Mouse (Mus musculus) hindbrain, embryonic 15.5 days (tissue): ENCODE measurements at regions not wholly inside any gene's neighbourhood (a gene's known extent, or its start where the extent isn't known, plus 50 kb on each side); places are given as distances from the start of the nearest gene placed in this dataset.
A peak's percentile ranks its signal among the peaks of the same experiment; 100 is the strongest.

Source experiments
- ATAC-seq: fragments of 200-750 bp; cut with Nextera tagmentation; 2 replicates; pipeline ENCODE4 v1.8.0; 2017; ENCODE audit warnings: low read depth, moderate number of reproducible peaks, moderate TSS enrichment; ENCODE audit not compliant: low FRiP score
- H3K27ac ChIP-seq: fragments of 300-500 bp; sonication (generic); replicated peaks from 2 replicates; pipeline ENCODE4 v1.5.1; 2015; ENCODE audit warnings: mild to moderate bottlenecking, inconsistent platforms
- H3K27me3 ChIP-seq: fragments of 300-500 bp; sonication (generic); 2 replicates; pipeline ENCODE4 v1.6.1; 2015; ENCODE audit warnings: control low read depth, inconsistent platforms
- H3K36me3 ChIP-seq: fragments of 300-500 bp; sonication (generic); 2 replicates; pipeline ENCODE4 v1.6.1; 2015; ENCODE audit warnings: control low read depth, inconsistent platforms
- H3K4me1 ChIP-seq: fragments of 300-500 bp; sonication (generic); replicated peaks from 2 replicates; pipeline ENCODE4 v1.6.1; 2015; ENCODE audit warnings: control low read depth, inconsistent platforms
- H3K4me2 ChIP-seq: fragments of 300-500 bp; sonication (generic); 2 replicates; pipeline ENCODE4 v1.6.1; 2015; ENCODE audit warnings: moderate library complexity, mild to moderate bottlenecking, inconsistent platforms
- H3K4me3 ChIP-seq: fragments of 300-500 bp; sonication (generic); 2 replicates; pipeline ENCODE4 v1.5.1; 2015; ENCODE audit warnings: mild to moderate bottlenecking, inconsistent platforms
- H3K9ac ChIP-seq: fragments of 300-500 bp; sonication (generic); 2 replicates; pipeline ENCODE4 v1.6.1; 2015; ENCODE audit warnings: inconsistent platforms
- H3K9me3 ChIP-seq: fragments of 300-500 bp; sonication (generic); 2 replicates; pipeline ENCODE4 v1.6.1; 2016; ENCODE audit warnings: control low read depth, inconsistent platforms
- WGBS: fragments of 180-500 bp; shearing (Covaris S2); methylation state at CpG from one replicate; pipeline ENCODE4 v1.1.7; 2015; 5-methylcytosine and 5-hydroxymethylcytosine counted together

- H3K4me3 ChIP-seq, result no peak overlapping the region
- no peaks in the 10 kb centered on the region for H3K27me3 ChIP-seq
- 87% methylated on average over 6 of the region's 6 CpGs for WGBS
- H3K9ac ChIP-seq, result no peak overlapping the region
- no peak overlapping the region for H3K27ac ChIP-seq
- H3K4me2 ChIP-seq, result no peak overlapping the region
- no peak for ATAC-seq
- no peaks in the 10 kb centered on the region for H3K36me3 ChIP-seq
- peaks cover 15% of the 10 kb centered on the region for H3K4me1 ChIP-seq
- no peaks in the 10 kb centered on the region for H3K9me3 ChIP-seq
These were observed 124.3 kb upstream of the Dock1 start for GRCm38 (mm10) chr7:134546187-134546586.

- Histone ChIP-seq H3K4me3 (no peak overlapping the region), H3K27me3 (no peaks in the 10 kb centered on the region), H3K27ac (peak overlapping the region; percentile 64), H3K4me2 (no peak overlapping the region), H3K9me3 (no peaks in the 10 kb centered on the region), H3K36me3 (no peaks in the 10 kb centered on the region), H3K4me1 (peaks cover 22% of the 10 kb centered on the region), H3K9ac (no peak overlapping the region)
- 81% methylated on average over 8 of the region's 8 CpGs for WGBS
- no peak for ATAC-seq
These were observed 121.1 kb upstream of the Dock1 start for GRCm38 (mm10) chr7:134549286-134549919.

GRCm38 (mm10) chr7:134550221-134550809, 120.1 kb upstream of the Dock1 start:
- ATAC-seq, result peak; percentile 78
- WGBS, result 17% methylated on average over 7 of the region's 7 CpGs
- H3K4me2 ChIP-seq, result no peak overlapping the region
- H3K27ac ChIP-seq, result peak overlapping the region; percentile 64
- H3K27me3 ChIP-seq, result no peaks in the 10 kb centered on the region
- H3K9me3 ChIP-seq, result no peaks in the 10 kb centered on the region
- peaks cover 22% of the 10 kb centered on the region for H3K4me1 ChIP-seq
- H3K9ac ChIP-seq, result no peak overlapping the region
- H3K36me3 ChIP-seq, result no peaks in the 10 kb centered on the region
- no peak overlapping the region for H3K4me3 ChIP-seq

- H3K9ac ChIP-seq, result no peak overlapping the region
- H3K27me3 ChIP-seq, result no peaks in the 10 kb centered on the region
- no peak overlapping the region for H3K4me3 ChIP-seq
- no peak overlapping the region for H3K27ac ChIP-seq
- ATAC-seq, result 0 out of 2 replicates have a peak, but pooled peaks have one; percentile 27
- no peak overlapping the region for H3K4me2 ChIP-seq
- H3K4me1 ChIP-seq, result peaks cover 22% of the 10 kb centered on the region
- no peaks in the 10 kb centered on the region for H3K36me3 ChIP-seq
- no peaks in the 10 kb centered on the region for H3K9me3 ChIP-seq
- 55% methylated on average over 6 of the region's 6 CpGs for WGBS
These were observed 118.4 kb upstream of the Dock1 start for GRCm38 (mm10) chr7:134552051-134552451.

- no peaks in the 10 kb centered on the region for H3K9me3 ChIP-seq
- no peak for ATAC-seq
- WGBS, result 79% methylated on average over 4 of the region's 4 CpGs
- no peak overlapping the region for H3K9ac ChIP-seq
- no peak overlapping the region for H3K4me3 ChIP-seq
- H3K27ac ChIP-seq, result no peak overlapping the region
- no peaks in the 10 kb centered on the region for H3K27me3 ChIP-seq
- H3K4me2 ChIP-seq, result no peak overlapping the region
- H3K4me1 ChIP-seq, result peaks cover 7% of the 10 kb centered on the region
- H3K36me3 ChIP-seq, result no peaks in the 10 kb centered on the region
These were observed 114.4 kb upstream of the Dock1 start for GRCm38 (mm10) chr7:134556061-134556460.

GRCm38 (mm10) chr7:134566322-134566721, 104.1 kb upstream of the Dock1 start:
- Histone ChIP-seq H3K4me1 (no peaks in the 10 kb centered on the region), H3K9me3 (no peaks in the 10 kb centered on the region), H3K4me3 (no peak overlapping the region), H3K9ac (no peak overlapping the region), H3K36me3 (no peaks in the 10 kb centered on the region), H3K27me3 (no peaks in the 10 kb centered on the region), H3K27ac (no peak overlapping the region), H3K4me2 (no peak overlapping the region)
- ATAC-seq, result no peak
- WGBS, result 74% methylated on average over 5 of the region's 5 CpGs

GRCm38 (mm10) chr7:134569247-134569646, 101.2 kb upstream of the Dock1 start:
- Histone ChIP-seq H3K27ac (no peak overlapping the region), H3K9ac (no peak overlapping the region)
- no peak for ATAC-seq

GRCm38 (mm10) chr7:134570176-134570810, 100.2 kb upstream of the Dock1 start:
- no peaks in the 10 kb centered on the region for H3K9me3 ChIP-seq
- no peaks in the 10 kb centered on the region for H3K4me1 ChIP-seq
- no peaks in the 10 kb centered on the region for H3K36me3 ChIP-seq
- H3K27ac ChIP-seq, result no peak overlapping the region
- H3K27me3 ChIP-seq, result no peaks in the 10 kb centered on the region
- ATAC-seq, result no peak
- H3K9ac ChIP-seq, result no peak overlapping the region
- WGBS, result 88% methylated on average over 5 of the region's 5 CpGs
- H3K4me2 ChIP-seq, result no peak overlapping the region
- H3K4me3 ChIP-seq, result no peak overlapping the region

More at GRCm38 (mm10) chr7:134569247-134569646, 101.2 kb upstream of the Dock1 start:
- Histone ChIP-seq H3K4me2 (no peak overlapping the region), H3K4me1 (no peaks in the 10 kb centered on the region), H3K9me3 (no peaks in the 10 kb centered on the region), H3K27me3 (no peaks in the 10 kb centered on the region), H3K4me3 (no peak overlapping the region), H3K36me3 (no peaks in the 10 kb centered on the region)
- 74% methylated on average over 3 of the region's 3 CpGs for WGBS

GRCm38 (mm10) chr7:134581746-134582145, 88.7 kb upstream of the Dock1 start:
- no peak overlapping the region for H3K4me2 ChIP-seq
- no peak for ATAC-seq
- no peaks in the 10 kb centered on the region for H3K27me3 ChIP-seq
- H3K9me3 ChIP-seq, result no peaks in the 10 kb centered on the region
- H3K27ac ChIP-seq, result no peak overlapping the region
- H3K4me1 ChIP-seq, result no peaks in the 10 kb centered on the region
- H3K36me3 ChIP-seq, result no peaks in the 10 kb centered on the region
- no peak overlapping the region for H3K9ac ChIP-seq
- H3K4me3 ChIP-seq, result no peak overlapping the region

GRCm38 (mm10) chr7:134585478-134585877, 85.0 kb upstream of the Dock1 start:
- no peaks in the 10 kb centered on the region for H3K9me3 ChIP-seq
- no peaks in the 10 kb centered on the region for H3K4me1 ChIP-seq
- H3K4me3 ChIP-seq, result no peak overlapping the region
- no peak overlapping the region for H3K9ac ChIP-seq
- ATAC-seq, result no peak
- H3K27ac ChIP-seq, result no peak overlapping the region
- no peaks in the 10 kb centered on the region for H3K27me3 ChIP-seq
- H3K4me2 ChIP-seq, result no peak overlapping the region
- WGBS, result 77% methylated on average over 5 of the region's 5 CpGs
- H3K36me3 ChIP-seq, result no peaks in the 10 kb centered on the region

GRCm38 (mm10) chr7:134586990-134587389, 83.5 kb upstream of the Dock1 start:
- no peaks in the 10 kb centered on the region for H3K36me3 ChIP-seq
- no peaks in the 10 kb centered on the region for H3K4me1 ChIP-seq
- H3K9ac ChIP-seq, result no peak overlapping the region
- no peak overlapping the region for H3K4me2 ChIP-seq
- H3K27me3 ChIP-seq, result no peaks in the 10 kb centered on the region
- H3K27ac ChIP-seq, result no peak overlapping the region
- no peak overlapping the region for H3K4me3 ChIP-seq
- ATAC-seq, result no peak
- no peaks in the 10 kb centered on the region for H3K9me3 ChIP-seq
- WGBS, result 87% methylated on average over 6 of the region's 6 CpGs

- H3K4me1 ChIP-seq, result peaks cover 16% of the 10 kb centered on the region
- WGBS, result 62% methylated on average over 3 of the region's 3 CpGs
- no peak overlapping the region for H3K4me3 ChIP-seq
- no peaks in the 10 kb centered on the region for H3K27me3 ChIP-seq
- no peaks in the 10 kb centered on the region for H3K9me3 ChIP-seq
- no peak overlapping the region for H3K4me2 ChIP-seq
- ATAC-seq, result no peak
- no peaks in the 10 kb centered on the region for H3K36me3 ChIP-seq
- no peak overlapping the region for H3K27ac ChIP-seq
- H3K9ac ChIP-seq, result no peak overlapping the region
These were observed 62.6 kb upstream of the Dock1 start for GRCm38 (mm10) chr7:134607886-134608285.
